Mouse (Mus musculus) heart, embryonic 16.5 days (tissue): ENCODE data around the gene Chmp2b. TPM values are rescaled to one million over a fixed set of nuclear protein-coding genes. Genes with fewer than 3 reads are reported as not detected.
A peak's percentile ranks its signal among the peaks of the same experiment; 100 is the strongest.

Experiments used
- ATAC-seq: fragments of 200-750 bp; cut with Nextera tagmentation; replicated peaks from 2 replicates; pipeline ENCODE4 v1.8.0; 2017; ENCODE audit warnings: moderate number of reproducible peaks; ENCODE audit not compliant: insufficient read depth, low FRiP score; ENCODE audit errors: extremely low read depth
- H3K27ac ChIP-seq: fragments of 300-500 bp; sonication (generic); 2 replicates; pipeline ENCODE4 v1.5.1; 2014; ENCODE audit warnings: mild to moderate bottlenecking, low read length, control low read depth, moderate library complexity
- H3K27me3 ChIP-seq: fragments of 300-500 bp; sonication (generic); 2 replicates; pipeline ENCODE4 v1.6.1; 2014; ENCODE audit warnings: low read length, mixed read lengths; ENCODE audit not compliant: control insufficient read depth, insufficient read depth
- H3K36me3 ChIP-seq: fragments of 300-500 bp; sonication (generic); 2 replicates; pipeline ENCODE4 v1.6.1; 2014; ENCODE audit not compliant: control insufficient read depth, insufficient read depth
- H3K4me1 ChIP-seq: fragments of 300-500 bp; sonication (generic); 2 replicates; pipeline ENCODE4 v1.6.1; 2014; ENCODE audit warnings: low read length, mixed read lengths; ENCODE audit not compliant: control insufficient read depth, insufficient read depth
- H3K4me2 ChIP-seq: fragments of 300-500 bp; sonication (generic); 2 replicates; pipeline ENCODE4 v1.6.1; 2014; ENCODE audit warnings: low read depth, mild to moderate bottlenecking, control low read depth, low read length
- H3K4me3 ChIP-seq: fragments of 300-500 bp; sonication (generic); 2 replicates; pipeline ENCODE4 v1.5.1; 2014; ENCODE audit warnings: mild to moderate bottlenecking, control low read depth, low read length
- H3K9ac ChIP-seq: fragments of 300-500 bp; sonication (generic); 2 replicates; pipeline ENCODE4 v1.6.1; 2014; ENCODE audit warnings: low read length, control low read depth
- H3K9me3 ChIP-seq: fragments of 300-500 bp; sonication (generic); replicated peaks from 2 replicates; pipeline ENCODE4 v1.6.1; 2016; ENCODE audit warnings: low read length; ENCODE audit not compliant: control insufficient read depth
- WGBS: fragments of 180-500 bp; shearing (Covaris S2); extraction: QIAGEN DNeasy Blood & Tissue Kit; methylation state at CpG from one replicate; pipeline ENCODE4 v1.1.7; 2014; 5-methylcytosine and 5-hydroxymethylcytosine counted together
- polyA plus RNA-seq: library from polyadenylated mRNA; unstranded; fragments of >200 nt; fragmentation: Nextera tagmentation; extraction: Ambion mirVana; gene quantifications from 2 replicates; pipeline ENCODE4 v1.2.1, GENCODE M21; 2015

The Chmp2b gene
- polyA plus RNA-seq = 60.1 and 67.6 TPM in 2 replicates

DNA sequence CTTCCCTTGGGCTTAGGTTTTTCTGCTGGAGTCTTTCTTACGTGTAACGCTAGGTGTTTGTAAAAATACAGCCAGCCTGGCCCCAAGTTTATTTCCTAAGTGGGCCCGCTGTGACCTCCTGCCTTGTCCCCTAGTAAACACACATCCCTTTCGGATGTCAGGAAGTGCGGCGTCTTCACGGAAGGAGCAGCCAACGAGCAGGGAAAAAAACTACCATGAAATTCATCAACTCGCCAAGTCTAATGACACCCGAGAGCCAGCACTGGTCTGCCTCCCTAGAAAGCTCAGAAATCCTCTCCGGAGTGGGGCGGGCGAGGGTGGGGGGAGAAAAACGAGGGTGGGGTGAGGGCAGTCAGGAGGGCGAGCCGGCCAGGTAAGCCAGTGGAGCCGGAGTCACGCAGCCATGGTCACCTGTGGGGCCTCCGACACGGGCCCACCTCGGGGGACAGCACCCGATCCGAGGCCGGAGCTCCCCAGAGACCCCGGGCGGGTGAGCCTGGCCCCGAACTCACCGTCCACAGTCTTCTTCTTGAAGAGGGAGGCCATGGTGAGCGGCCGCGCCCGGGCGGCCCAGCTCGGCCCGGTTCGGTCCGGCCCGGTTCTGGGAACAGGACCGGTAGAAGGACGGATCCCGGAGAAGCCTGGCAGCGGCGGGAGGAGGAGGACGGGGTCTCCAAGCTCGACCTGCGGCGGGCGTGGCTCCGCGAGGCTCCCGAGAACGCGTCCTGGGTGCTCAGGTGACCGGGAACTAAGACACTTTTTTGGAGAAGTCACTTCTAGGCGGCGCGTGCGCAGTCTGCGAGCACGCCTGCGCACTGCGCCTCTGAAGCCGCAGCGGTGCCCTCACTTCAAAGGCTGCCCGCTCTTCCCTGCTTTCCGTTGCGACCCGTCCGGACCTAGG, at the start of gene Chmp2b:
Gene Chmp2b, minus strand, starts transcription at position 764 of the 901 bp plus-strand sequence.
- Histone ChIP-seq H3K27ac (no peak within 1 kb of the TSS; the same call in 1 of the 2 replicates), H3K4me3 (peak within 1 kb of the TSS; percentile 79), H3K36me3 (no peaks in the 10 kb centered on the region), H3K27me3 (no peaks in the 10 kb centered on the region), H3K9me3 (no peaks in the 10 kb centered on the region), H3K9ac (peak within 1 kb of the TSS; percentile 94), H3K4me2 (peak within 1 kb of the TSS; percentile 76), H3K4me1 (peaks cover 8% of the 10 kb centered on the region)
- WGBS = under 1% methylated on average over 69 of the region's 69 CpGs
- peak; percentile 92 for ATAC-seq

DNA sequence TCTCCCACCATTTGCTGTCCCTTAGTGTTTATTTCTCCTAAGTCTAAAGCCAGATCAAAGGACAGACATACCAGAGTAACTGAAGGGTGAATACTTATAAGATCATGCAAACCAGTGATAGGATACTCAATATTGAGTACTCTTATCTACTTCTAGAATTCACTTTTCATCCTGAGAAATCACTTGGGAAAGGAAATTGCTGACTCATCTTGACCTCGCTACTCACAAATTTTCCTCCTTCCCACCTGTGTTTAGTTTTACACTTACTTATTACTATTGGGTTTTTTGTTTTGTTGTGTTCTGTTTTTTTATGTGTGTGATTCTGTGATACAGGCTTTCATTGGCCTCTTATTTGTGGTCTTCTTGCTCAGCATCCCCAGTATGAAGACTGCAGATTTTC, 49.2 kb upstream of the Chmp2b start:
- Histone ChIP-seq H3K9ac (no peak overlapping the region), H3K27me3 (no peaks in the 10 kb centered on the region), H3K9me3 (no peaks in the 10 kb centered on the region), H3K4me2 (no peak overlapping the region), H3K27ac (no peak overlapping the region), H3K4me3 (no peak overlapping the region), H3K4me1 (no peaks in the 10 kb centered on the region), H3K36me3 (no peaks in the 10 kb centered on the region)
- no peak for ATAC-seq
- WGBS = 79% methylated on average over 1 of the region's 1 CpGs

GRCm38 (mm10) chr16:65600798-65601197, 38.3 kb upstream of the Chmp2b start:
- H3K27ac ChIP-seq = no peak overlapping the region
- H3K27me3 ChIP-seq = no peaks in the 10 kb centered on the region
- no peaks in the 10 kb centered on the region for H3K9me3 ChIP-seq
- WGBS = 80% methylated on average over 4 of the region's 4 CpGs
- H3K9ac ChIP-seq = no peak overlapping the region
- H3K4me3 ChIP-seq = no peak overlapping the region
- no peak for ATAC-seq
- H3K36me3 ChIP-seq = no peaks in the 10 kb centered on the region
- no peaks in the 10 kb centered on the region for H3K4me1 ChIP-seq
- no peak overlapping the region for H3K4me2 ChIP-seq

- 71% methylated on average over 7 of the region's 7 CpGs for WGBS
- ATAC-seq = no peak
These were observed 23.8 kb upstream of the Chmp2b start for GRCm38 (mm10) chr16:65586111-65586865.

DNA sequence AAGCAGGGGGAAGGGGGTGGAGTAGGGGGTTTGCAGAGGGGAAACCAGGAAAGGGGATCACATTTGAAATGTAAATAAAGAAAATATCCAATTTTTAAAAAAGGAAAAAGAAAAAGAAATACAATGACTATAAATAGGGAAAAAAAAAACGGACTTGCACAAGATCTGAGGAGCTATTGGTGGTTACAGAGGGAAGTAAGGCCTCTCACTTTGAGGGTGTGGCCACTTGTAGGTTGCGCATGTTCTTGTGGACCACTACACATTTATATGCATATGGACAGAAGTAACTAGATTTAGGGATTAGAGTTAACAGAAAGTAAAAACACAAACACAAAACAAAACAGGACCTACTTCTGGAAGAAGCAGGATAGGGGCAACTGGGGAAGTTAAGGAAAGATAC, 23.2 kb upstream of the Chmp2b start:
- no peak for ATAC-seq
- 83% methylated on average over 2 of the region's 2 CpGs for WGBS

More at GRCm38 (mm10) chr16:65586111-65586865, 23.8 kb upstream of the Chmp2b start:
- H3K36me3 ChIP-seq = no peaks in the 10 kb centered on the region
- no peaks in the 10 kb centered on the region for H3K4me1 ChIP-seq
- H3K9ac ChIP-seq = no peak overlapping the region
- H3K27ac ChIP-seq = no peak overlapping the region
- no peaks in the 10 kb centered on the region for H3K27me3 ChIP-seq
- no peaks in the 10 kb centered on the region for H3K9me3 ChIP-seq
- H3K4me2 ChIP-seq = no peak overlapping the region
- H3K4me3 ChIP-seq = no peak overlapping the region

DNA sequence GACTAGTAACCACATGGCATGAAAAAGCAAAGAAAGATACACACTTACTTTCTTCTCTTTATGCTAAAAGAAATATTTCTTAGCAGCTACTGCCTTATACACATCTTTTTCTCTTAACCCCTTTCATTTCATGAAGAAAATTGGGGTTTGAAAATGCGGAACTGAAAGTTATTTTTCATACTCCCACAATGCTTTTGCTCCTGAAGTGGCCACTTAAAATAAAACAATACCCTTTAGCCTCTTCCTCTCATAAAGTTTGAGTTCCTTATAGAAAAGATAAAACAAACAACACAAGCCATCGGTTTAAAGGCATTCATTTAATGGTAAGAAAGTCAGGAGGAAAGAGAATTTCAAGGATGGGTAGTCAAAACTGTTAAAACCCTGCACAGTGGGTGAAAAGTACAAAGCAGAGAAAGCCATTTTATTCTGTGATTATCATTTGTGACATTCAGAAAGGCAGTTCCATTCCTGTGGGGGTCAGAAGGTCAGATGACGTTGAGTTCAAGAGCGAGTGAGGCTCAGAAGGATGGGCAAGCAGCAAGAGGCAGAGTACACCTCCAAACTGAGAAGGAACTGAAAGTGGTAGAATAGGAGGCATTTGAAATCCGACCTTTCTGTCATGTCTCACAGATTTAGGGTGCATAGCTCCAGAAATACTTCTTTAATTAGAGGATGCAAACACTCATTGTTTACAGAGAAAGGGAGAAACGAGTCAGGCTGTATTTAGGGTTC, 14.9 kb upstream of the Chmp2b start:
- peaks cover 3% of the 10 kb centered on the region; the same call in 1 of the 2 replicates for H3K4me1 ChIP-seq
- no peak overlapping the region for H3K9ac ChIP-seq
- no peaks in the 10 kb centered on the region for H3K9me3 ChIP-seq
- H3K4me2 ChIP-seq = no peak overlapping the region
- H3K36me3 ChIP-seq = no peaks in the 10 kb centered on the region
- no peak overlapping the region for H3K27ac ChIP-seq
- WGBS = 53% methylated on average over 6 of the region's 6 CpGs
- no peaks in the 10 kb centered on the region for H3K27me3 ChIP-seq
- ATAC-seq = no peak
- no peak overlapping the region for H3K4me3 ChIP-seq

More for the DNA sequence above, 23.2 kb upstream of the Chmp2b start:
- Histone ChIP-seq H3K27me3 (no peaks in the 10 kb centered on the region), H3K9ac (no peak overlapping the region), H3K4me1 (no peaks in the 10 kb centered on the region), H3K36me3 (no peaks in the 10 kb centered on the region), H3K27ac (no peak overlapping the region), H3K4me3 (no peak overlapping the region), H3K9me3 (no peaks in the 10 kb centered on the region), H3K4me2 (no peak overlapping the region)

- no peak overlapping the region for H3K4me2 ChIP-seq
- H3K36me3 ChIP-seq = no peaks in the 10 kb centered on the region
- no peaks in the 10 kb centered on the region for H3K9me3 ChIP-seq
- H3K27me3 ChIP-seq = no peaks in the 10 kb centered on the region
- no peak overlapping the region for H3K4me3 ChIP-seq
- no peaks in the 10 kb centered on the region for H3K4me1 ChIP-seq
- WGBS = 67% methylated on average over 4 of the region's 4 CpGs
- no peak overlapping the region for H3K27ac ChIP-seq
- no peak for ATAC-seq
- H3K9ac ChIP-seq = no peak overlapping the region
These were observed 6.3 kb upstream of the Chmp2b start for GRCm38 (mm10) chr16:65568853-65569252.

DNA sequence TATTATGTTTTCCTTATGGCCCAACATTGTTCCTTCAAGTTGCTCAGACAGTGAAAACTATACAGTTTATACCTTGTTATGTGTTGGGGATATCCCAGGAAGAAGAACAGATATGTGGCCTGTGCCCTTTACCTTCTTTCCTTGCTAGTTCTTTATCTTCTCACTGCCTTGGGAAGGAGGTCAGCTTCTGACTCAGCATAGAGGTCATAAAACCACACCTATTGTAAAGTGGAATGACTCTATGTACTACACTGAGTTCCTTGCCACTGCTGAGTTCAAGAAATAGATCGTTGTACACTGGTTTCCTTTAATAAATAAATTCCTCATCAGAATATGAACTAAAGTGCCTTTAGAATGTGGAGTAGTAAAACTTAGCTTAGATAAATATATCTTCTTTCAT, 2.4 kb upstream of the Chmp2b start:
- WGBS = 69% methylated on average over 1 of the region's 1 CpGs
- H3K27me3 ChIP-seq = no peaks in the 10 kb centered on the region

More for the DNA sequence above, 2.4 kb upstream of the Chmp2b start:
- Histone ChIP-seq H3K9ac (no peak overlapping the region), H3K27ac (no peak overlapping the region), H3K4me1 (peaks cover 6% of the 10 kb centered on the region), H3K4me3 (no peak overlapping the region), H3K4me2 (no peak overlapping the region), H3K36me3 (no peaks in the 10 kb centered on the region), H3K9me3 (no peaks in the 10 kb centered on the region)
- ATAC-seq = no peak
